Mouse (Mus musculus): Measurements from ENCODE around the gene Rapgef1. TPM values are rescaled to one million over a fixed set of nuclear protein-coding genes. Genes with fewer than 3 reads are reported as not detected.

The Rapgef1 gene
- polyA plus RNA-seq, 1 experiment from 2014 or later, result 11.3 TPM

DNA sequence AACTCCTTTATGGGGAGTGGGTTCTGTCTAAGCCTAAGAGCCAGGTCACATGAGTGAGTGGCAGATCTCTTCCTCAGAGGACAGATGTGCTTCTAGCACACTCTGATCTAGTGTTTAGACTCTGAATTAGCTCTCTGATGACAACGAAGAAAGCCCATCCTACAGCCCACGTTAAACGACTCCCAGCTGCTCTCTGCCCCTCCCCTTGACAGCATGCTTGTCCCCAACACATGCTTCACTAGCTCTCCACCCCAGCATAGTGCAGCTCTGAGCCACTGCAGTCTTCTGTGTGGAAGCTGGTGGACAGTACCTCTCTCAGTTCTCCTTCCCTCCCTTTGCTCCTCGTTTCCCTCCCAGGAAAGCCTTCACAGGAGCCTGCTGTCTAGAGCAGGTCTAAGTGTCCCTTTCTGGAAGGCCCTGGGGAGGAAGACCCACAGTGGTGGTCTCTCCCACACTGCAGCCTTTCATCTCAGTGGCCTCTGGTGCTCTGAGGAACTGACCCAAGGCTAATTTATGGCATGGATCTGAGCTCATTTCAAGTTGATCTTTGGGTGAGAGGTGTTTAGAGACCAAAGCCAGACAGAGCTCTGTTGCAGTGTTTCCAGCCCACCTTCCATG, 43.8 kb downstream of the Rapgef1 start:
- 9% methylated on average over 4 of the region's 4 CpGs for WGBS
- peaks cover 40% of the 10 kb centered on the region for H3K4me1 ChIP-seq (ENCODE audit: control insufficient read depth, insufficient read depth, low read length)
- H3K4me2 ChIP-seq (ENCODE audit: low read depth, low read length), result no peak overlapping the region
- no peak for ATAC-seq (replicated peaks; ENCODE audit: extremely low read depth, insufficient read depth, low FRiP score)
- no peaks in the 10 kb centered on the region for H3K36me3 ChIP-seq (ENCODE audit: control insufficient read depth, insufficient read depth)
- H3K4me3 ChIP-seq (ENCODE audit: low read length), result no peak overlapping the region
- no peaks in the 10 kb centered on the region for H3K27me3 ChIP-seq (ENCODE audit: control insufficient read depth, insufficient read depth, low read length)
- H3K9me3 ChIP-seq (replicated peaks; ENCODE audit: control insufficient read depth, low read length), result no peaks in the 10 kb centered on the region
- 0 out of 2 replicates have a peak overlapping the region, but pooled peaks have one; percentile 10 for H3K27ac ChIP-seq (ENCODE audit: low read length)
- H3K9ac ChIP-seq (ENCODE audit: low read length), result peak overlapping the region; percentile 42; the same call in 1 of the 2 replicates

GRCm38 (mm10) chr2:29665421-29665820, 45.9 kb downstream of the Rapgef1 start:
- Histone ChIP-seq H3K4me2 (ENCODE audit: low read depth, low read length) (no peak overlapping the region), H3K9ac (ENCODE audit: low read length) (no peak overlapping the region), H3K9me3 (replicated peaks; ENCODE audit: control insufficient read depth, low read length) (no peaks in the 10 kb centered on the region), H3K27me3 (ENCODE audit: control insufficient read depth, insufficient read depth, low read length) (no peaks in the 10 kb centered on the region), H3K27ac (ENCODE audit: low read length) (no peak overlapping the region), H3K4me1 (ENCODE audit: control insufficient read depth, insufficient read depth, low read length) (peaks cover 50% of the 10 kb centered on the region), H3K36me3 (ENCODE audit: control insufficient read depth, insufficient read depth) (no peaks in the 10 kb centered on the region), H3K4me3 (ENCODE audit: low read length) (no peak overlapping the region)
- ATAC-seq (replicated peaks; ENCODE audit: extremely low read depth, insufficient read depth, low FRiP score), result no peak
- 86% methylated on average over 5 of the region's 5 CpGs for WGBS

DNA sequence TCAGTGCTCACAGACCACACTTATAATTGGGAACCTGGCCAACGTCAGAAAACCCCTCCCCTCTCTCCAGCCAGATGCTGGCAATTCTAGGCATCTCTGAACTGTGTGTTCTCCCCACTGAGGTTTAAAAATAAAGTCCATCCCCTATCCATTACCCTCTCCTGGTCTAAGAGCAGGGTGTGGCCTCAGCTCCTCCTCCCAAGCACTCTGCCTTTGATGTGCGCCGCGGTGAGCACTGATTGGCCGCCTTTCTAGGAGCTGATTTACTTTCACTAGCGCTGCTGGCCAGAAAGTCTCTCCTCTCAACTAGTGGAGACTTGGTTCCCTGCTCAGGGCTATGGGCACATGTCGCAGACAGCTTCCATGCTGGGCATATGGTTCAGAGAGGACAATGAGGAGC, 47.1 kb downstream of the Rapgef1 start:
- Histone ChIP-seq H3K27ac (ENCODE audit: low read length) (no peak overlapping the region), H3K36me3 (ENCODE audit: control insufficient read depth, insufficient read depth) (no peaks in the 10 kb centered on the region), H3K9me3 (replicated peaks; ENCODE audit: control insufficient read depth, low read length) (no peaks in the 10 kb centered on the region), H3K9ac (ENCODE audit: low read length) (peak overlapping the region; percentile 3; the same call in 1 of the 2 replicates), H3K4me3 (ENCODE audit: low read length) (no peak overlapping the region), H3K27me3 (ENCODE audit: control insufficient read depth, insufficient read depth, low read length) (no peaks in the 10 kb centered on the region), H3K4me1 (ENCODE audit: control insufficient read depth, insufficient read depth, low read length) (peaks cover 54% of the 10 kb centered on the region), H3K4me2 (ENCODE audit: low read depth, low read length) (peak overlapping the region; percentile 31)
- WGBS, result 12% methylated on average over 7 of the region's 7 CpGs
- peak; percentile 59 for ATAC-seq (replicated peaks; ENCODE audit: extremely low read depth, insufficient read depth, low FRiP score)

- WGBS, result 72% methylated on average over 4 of the region's 4 CpGs
- ATAC-seq (replicated peaks; ENCODE audit: extremely low read depth, insufficient read depth, low FRiP score), result no peak
- H3K27me3 ChIP-seq (ENCODE audit: control insufficient read depth, insufficient read depth, low read length), result no peaks in the 10 kb centered on the region
- no peak overlapping the region for H3K27ac ChIP-seq (ENCODE audit: low read length)
- peak overlapping the region; percentile 3; the same call in 1 of the 2 replicates for H3K9ac ChIP-seq (ENCODE audit: low read length)
- H3K4me1 ChIP-seq (ENCODE audit: control insufficient read depth, insufficient read depth, low read length), result peaks cover 57% of the 10 kb centered on the region
- H3K9me3 ChIP-seq (replicated peaks; ENCODE audit: control insufficient read depth, low read length), result no peaks in the 10 kb centered on the region
- H3K36me3 ChIP-seq (ENCODE audit: control insufficient read depth, insufficient read depth), result no peaks in the 10 kb centered on the region
- H3K4me2 ChIP-seq (ENCODE audit: low read depth, low read length), result peak overlapping the region; percentile 31; the same call in 1 of the 2 replicates
- H3K4me3 ChIP-seq (ENCODE audit: low read length), result no peak overlapping the region
Measured at GRCm38 (mm10) chr2:29667109-29667508, 47.6 kb downstream of the Rapgef1 start.

DNA sequence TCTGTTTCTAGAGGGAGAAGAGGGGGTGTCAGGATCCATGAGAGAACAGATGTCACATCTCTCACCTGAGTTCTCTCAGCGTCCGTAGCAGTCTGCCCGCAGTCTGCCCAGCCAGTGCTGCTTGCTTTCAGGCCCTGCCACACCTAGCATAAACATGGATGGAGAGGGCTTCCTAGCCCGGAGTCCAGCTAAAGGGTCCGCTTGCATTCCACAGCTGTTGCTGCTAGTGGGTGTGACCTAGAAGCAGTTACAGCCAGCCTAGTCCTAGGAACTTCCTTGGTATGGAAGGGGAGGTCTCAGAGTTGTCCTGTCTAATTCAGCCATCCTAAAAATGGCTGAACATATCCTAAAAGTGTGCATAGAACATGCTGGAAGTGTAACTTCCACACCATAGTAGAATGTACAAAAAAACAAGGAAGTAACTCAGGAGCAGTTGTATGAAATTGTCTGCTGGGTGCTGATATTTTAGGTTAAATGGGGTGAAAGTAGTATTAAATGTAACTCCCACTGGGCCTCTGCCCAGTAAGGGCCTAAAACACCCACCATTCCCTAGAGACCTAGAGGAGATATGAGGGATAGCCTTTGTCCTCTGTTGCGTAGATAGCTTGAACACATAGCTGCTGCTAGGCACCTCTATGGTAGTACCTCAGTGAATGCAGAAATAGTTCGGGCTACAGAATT, 48.6 kb downstream of the Rapgef1 start:
- no peak overlapping the region for H3K4me2 ChIP-seq (ENCODE audit: low read depth, low read length)
- peaks cover 60% of the 10 kb centered on the region for H3K4me1 ChIP-seq (ENCODE audit: control insufficient read depth, insufficient read depth, low read length)
- 68% methylated on average over 7 of the region's 7 CpGs for WGBS
- no peak overlapping the region for H3K4me3 ChIP-seq (ENCODE audit: low read length)
- H3K9me3 ChIP-seq (replicated peaks; ENCODE audit: control insufficient read depth, low read length), result no peaks in the 10 kb centered on the region
- H3K27me3 ChIP-seq (ENCODE audit: control insufficient read depth, insufficient read depth, low read length), result no peaks in the 10 kb centered on the region
- ATAC-seq (replicated peaks; ENCODE audit: extremely low read depth, insufficient read depth, low FRiP score), result no peak
- H3K9ac ChIP-seq (ENCODE audit: low read length), result no peak overlapping the region
- no peak overlapping the region for H3K27ac ChIP-seq (ENCODE audit: low read length)
- H3K36me3 ChIP-seq (ENCODE audit: control insufficient read depth, insufficient read depth), result no peaks in the 10 kb centered on the region

DNA sequence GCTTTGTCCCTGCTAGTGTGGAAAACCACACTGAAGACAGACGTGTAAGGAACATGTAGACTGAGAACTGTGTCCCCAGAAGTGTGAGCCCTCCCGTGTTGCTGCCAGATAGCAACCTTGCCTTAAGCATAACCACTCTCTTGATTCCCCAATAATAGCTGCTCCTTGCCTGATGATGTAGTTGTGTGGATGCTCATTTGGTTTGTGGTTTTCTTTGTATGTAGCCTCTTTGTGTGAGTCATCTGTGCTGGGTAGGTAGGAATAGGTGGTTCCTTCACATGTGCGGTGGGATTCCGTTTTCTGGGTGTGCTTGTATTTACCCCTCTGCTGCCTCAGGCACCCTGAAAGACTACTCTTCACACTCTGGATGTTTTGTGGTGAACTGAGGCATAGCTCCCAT, 49.4 kb downstream of the Rapgef1 start:
- no peak overlapping the region for H3K27ac ChIP-seq (ENCODE audit: low read length)
- H3K4me3 ChIP-seq (ENCODE audit: low read length), result no peak overlapping the region
- ATAC-seq (replicated peaks; ENCODE audit: extremely low read depth, insufficient read depth, low FRiP score), result no peak
- peaks cover 55% of the 10 kb centered on the region for H3K4me1 ChIP-seq (ENCODE audit: control insufficient read depth, insufficient read depth, low read length)
- H3K36me3 ChIP-seq (ENCODE audit: control insufficient read depth, insufficient read depth), result no peaks in the 10 kb centered on the region
- WGBS, result 81% methylated on average over 4 of the region's 4 CpGs
- no peaks in the 10 kb centered on the region for H3K27me3 ChIP-seq (ENCODE audit: control insufficient read depth, insufficient read depth, low read length)
- H3K9ac ChIP-seq (ENCODE audit: low read length), result no peak overlapping the region
- no peaks in the 10 kb centered on the region for H3K9me3 ChIP-seq (replicated peaks; ENCODE audit: control insufficient read depth, low read length)
- no peak overlapping the region for H3K4me2 ChIP-seq (ENCODE audit: low read depth, low read length)

DNA sequence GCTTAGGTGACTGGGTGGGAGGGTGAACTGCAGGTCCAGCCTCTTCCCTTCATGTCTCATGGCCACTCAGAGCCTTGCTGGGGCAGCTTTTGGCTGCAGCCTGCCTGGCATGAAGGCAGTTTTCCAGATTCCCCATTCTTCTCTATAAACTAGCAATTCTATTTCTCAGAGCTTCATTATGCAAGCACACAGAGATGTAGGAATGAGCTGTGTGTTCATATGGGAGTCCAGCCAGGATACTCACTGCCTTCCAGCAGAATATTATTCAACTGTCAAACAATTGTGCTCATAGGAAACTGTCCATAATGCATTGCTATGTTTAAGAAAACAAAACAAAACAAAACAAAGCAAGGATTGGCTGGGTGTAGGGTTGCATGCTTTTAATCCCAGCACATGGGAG, 50.2 kb downstream of the Rapgef1 start:
- ATAC-seq (replicated peaks; ENCODE audit: extremely low read depth, insufficient read depth, low FRiP score), result no peak
- Histone ChIP-seq H3K27ac (ENCODE audit: low read length) (0 out of 2 replicates have a peak overlapping the region, but pooled peaks have one; percentile 12), H3K9me3 (replicated peaks; ENCODE audit: control insufficient read depth, low read length) (no peaks in the 10 kb centered on the region), H3K27me3 (ENCODE audit: control insufficient read depth, insufficient read depth, low read length) (no peaks in the 10 kb centered on the region), H3K36me3 (ENCODE audit: control insufficient read depth, insufficient read depth) (no peaks in the 10 kb centered on the region), H3K4me1 (ENCODE audit: control insufficient read depth, insufficient read depth, low read length) (peaks cover 55% of the 10 kb centered on the region), H3K4me2 (ENCODE audit: low read depth, low read length) (no peak overlapping the region), H3K9ac (ENCODE audit: low read length) (no peak overlapping the region), H3K4me3 (ENCODE audit: low read length) (no peak overlapping the region)

GRCm38 (mm10) chr2:29670231-29670991, 50.9 kb downstream of the Rapgef1 start:
- peak overlapping the region; percentile 30 for H3K4me2 ChIP-seq (ENCODE audit: low read depth, low read length)
- peak; percentile 32 for ATAC-seq (replicated peaks; ENCODE audit: extremely low read depth, insufficient read depth, low FRiP score)
- H3K4me3 ChIP-seq (ENCODE audit: low read length), result no peak overlapping the region
- WGBS, result 31% methylated on average over 9 of the region's 9 CpGs
- H3K9ac ChIP-seq (ENCODE audit: low read length), result peak overlapping the region; percentile 7; the same call in 1 of the 2 replicates
- peaks cover 55% of the 10 kb centered on the region for H3K4me1 ChIP-seq (ENCODE audit: control insufficient read depth, insufficient read depth, low read length)
- peak overlapping the region; percentile 66 for H3K27ac ChIP-seq (ENCODE audit: low read length)
- H3K27me3 ChIP-seq (ENCODE audit: control insufficient read depth, insufficient read depth, low read length), result no peaks in the 10 kb centered on the region
- no peaks in the 10 kb centered on the region for H3K9me3 ChIP-seq (replicated peaks; ENCODE audit: control insufficient read depth, low read length)
- H3K36me3 ChIP-seq (ENCODE audit: control insufficient read depth, insufficient read depth), result no peaks in the 10 kb centered on the region

DNA sequence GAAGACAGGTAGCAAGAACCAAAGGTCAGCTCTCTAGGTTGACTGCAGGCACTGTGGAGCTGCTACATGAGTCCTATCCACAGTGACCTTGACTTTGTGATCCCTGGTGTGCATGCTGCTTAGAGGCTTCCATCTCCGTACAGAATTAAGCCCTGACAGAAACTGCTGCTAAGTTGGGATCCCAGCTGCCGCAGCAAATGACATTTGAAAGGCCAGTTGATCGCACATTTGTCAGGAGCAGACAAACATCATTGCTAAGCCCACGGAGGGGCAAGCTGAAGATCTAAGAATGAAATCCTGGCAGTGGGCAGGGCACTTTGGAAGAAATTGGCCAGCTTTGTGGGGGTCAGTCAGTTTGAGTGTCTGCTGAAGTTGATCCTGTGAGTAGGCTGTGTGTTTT, 51.9 kb downstream of the Rapgef1 start:
- Histone ChIP-seq H3K9ac (ENCODE audit: low read length) (no peak overlapping the region; the same call in 1 of the 2 replicates), H3K36me3 (ENCODE audit: control insufficient read depth, insufficient read depth) (no peaks in the 10 kb centered on the region), H3K4me3 (ENCODE audit: low read length) (no peak overlapping the region), H3K4me2 (ENCODE audit: low read depth, low read length) (no peak overlapping the region), H3K27ac (ENCODE audit: low read length) (peak overlapping the region; percentile 66), H3K9me3 (replicated peaks; ENCODE audit: control insufficient read depth, low read length) (no peaks in the 10 kb centered on the region), H3K27me3 (ENCODE audit: control insufficient read depth, insufficient read depth, low read length) (no peaks in the 10 kb centered on the region), H3K4me1 (ENCODE audit: control insufficient read depth, insufficient read depth, low read length) (peaks cover 60% of the 10 kb centered on the region)
- ATAC-seq (replicated peaks; ENCODE audit: extremely low read depth, insufficient read depth, low FRiP score), result no peak
- 44% methylated on average over 4 of the region's 4 CpGs for WGBS

All from heart, embryonic 16.5 days (tissue).